In the genomic region with DNA sequence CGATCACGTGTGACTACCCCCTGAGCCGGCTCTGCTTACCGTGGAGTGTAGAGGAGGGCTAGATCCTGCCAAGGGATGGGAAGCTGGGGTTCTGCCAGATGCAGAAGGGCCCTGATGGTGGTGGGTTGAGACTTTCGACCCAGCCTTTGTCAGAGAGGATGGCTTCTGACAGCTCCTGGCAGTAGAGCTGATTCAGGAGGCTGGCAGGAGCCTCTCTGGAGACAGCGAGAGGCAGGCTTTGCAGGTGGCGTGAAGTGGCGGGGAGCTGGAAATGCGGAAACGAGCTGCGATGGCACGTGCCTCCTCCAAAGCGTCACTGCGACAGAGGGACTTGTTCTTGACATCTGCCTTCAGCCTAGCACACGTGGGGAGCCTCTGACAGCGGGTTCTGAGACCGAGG, we compare ENCODE assay signal across 19 mouse cellular contexts.
A peak's percentile ranks its signal among the peaks of the same experiment; 100 is the strongest.
DNase-seq lines count a peak whose midpoint lies in the region; ATAC-seq and TF ChIP-seq lines count a peak whose summit lies in the region.
"Had no signal": no experiment of that assay in that cellular context is flagged by ENCODE, and none has a peak within 500 bp of the region (broad histone marks: within the 10 kb centered on the region; RNA-seq: fewer than 3 reads in every experiment).

No protein-coding gene starts in this region.

- H3K4me1 ChIP-seq in forebrain, embryonic 15.5 days: peaks cover 33% of the 10 kb centered on the region
- no peaks in the 10 kb centered on the region for H3K4me1 ChIP-seq in forebrain, embryonic 11.5 days (replicated peaks; ENCODE audit: control insufficient read depth, insufficient read depth, low read length)
- H3K4me1 ChIP-seq in midbrain, postnatal 0 days (ENCODE audit: insufficient read depth, low read length): peaks cover 26% of the 10 kb centered on the region; the same call in 1 of the 2 replicates
- peaks cover 20% of the 10 kb centered on the region for H3K4me1 ChIP-seq in midbrain, embryonic 14.5 days (ENCODE audit: control insufficient read depth, insufficient read depth, low read length)
- no peaks in the 10 kb centered on the region for H3K4me1 ChIP-seq in thymus, adult 2 months (replicated peaks; ENCODE audit: control insufficient read depth, insufficient read depth, low read length)
- H3K4me1 ChIP-seq: limb, embryonic 15.5 days had no signal

- no peak overlapping the region for H3K4me3 ChIP-seq in forebrain, embryonic 15.5 days
- H3K4me3 ChIP-seq in forebrain, embryonic 11.5 days (ENCODE audit: low read depth, low read length): no peak overlapping the region
- H3K4me3 ChIP-seq in midbrain, postnatal 0 days (ENCODE audit: low read depth, low read length): no peak overlapping the region
- no peak overlapping the region for H3K4me3 ChIP-seq in midbrain, embryonic 14.5 days (replicated peaks; ENCODE audit: low read depth, low read length)
- no peak overlapping the region for H3K4me3 ChIP-seq in thymus, adult 2 months (ENCODE audit: control insufficient read depth, insufficient read depth, low read length)
- H3K4me3 ChIP-seq: embryonic facial prominence, embryonic 10.5 days; heart, embryonic 12.5 days; limb, embryonic 15.5 days had no signal

- no peak for ATAC-seq in forebrain, embryonic 15.5 days (replicated peaks)
- ATAC-seq in forebrain, embryonic 11.5 days (replicated peaks; ENCODE audit: low FRiP score): no peak
- no peak for ATAC-seq in midbrain, postnatal 0 days (ENCODE audit: low FRiP score)
- ATAC-seq in midbrain, embryonic 14.5 days (ENCODE audit: low FRiP score, low TSS enrichment): no peak

- WGBS in forebrain, embryonic 15.5 days: 68% methylated on average over 17 of the region's 17 CpGs
- 89% methylated on average over 17 of the region's 17 CpGs for WGBS in forebrain, embryonic 11.5 days
- WGBS in midbrain, postnatal 0 days: 69% methylated on average over 17 of the region's 17 CpGs
- 75% methylated on average over 17 of the region's 17 CpGs for WGBS in midbrain, embryonic 14.5 days
- WGBS in thymus, adult 2 months: 96% methylated on average over 17 of the region's 17 CpGs

- no peak overlapping the region for H3K4me2 ChIP-seq in forebrain, embryonic 15.5 days (replicated peaks)
- no peak overlapping the region for H3K4me2 ChIP-seq in forebrain, embryonic 11.5 days (ENCODE audit: low read depth, low read length, severe bottlenecking)
- no peak overlapping the region for H3K4me2 ChIP-seq in midbrain, postnatal 0 days (ENCODE audit: low read depth, low read length, poor library complexity, severe bottlenecking)
- H3K4me2 ChIP-seq in midbrain, embryonic 14.5 days (ENCODE audit: low read length): no peak overlapping the region
- H3K4me2 ChIP-seq: heart, embryonic 12.5 days; limb, embryonic 15.5 days had no signal

- TF ChIP-seq CTCF in midbrain, postnatal 0 days (IDR thresholded peaks at IDR 0.05): no peak
- no peak for TF ChIP-seq CTCF in thymus, adult 2 months (IDR thresholded peaks at IDR 0.05; ENCODE audit: borderline replicate concordance, control insufficient read depth, extremely low read depth, insufficient read depth, low read length, poor library complexity)

- intact Hi-C loops in left cerebral cortex, postnatal 36 days (cut with DNase I): loop anchor here (5.0 kb wide), 1 partner anchor 46 kb away; no protein-coding TSS in a partner anchor

- 0 out of 2 replicates have a peak overlapping the region, but pooled peaks have one; percentile 6 for H3K27ac ChIP-seq in forebrain, embryonic 15.5 days (replicated peaks)
- no peak overlapping the region for H3K27ac ChIP-seq in forebrain, embryonic 11.5 days (ENCODE audit: low read depth, low read length)
- no peak overlapping the region; the same call in 1 of the 2 replicates for H3K27ac ChIP-seq in midbrain, postnatal 0 days (ENCODE audit: low read depth, low read length)
- no peak overlapping the region for H3K27ac ChIP-seq in midbrain, embryonic 14.5 days (replicated peaks; ENCODE audit: low read depth, low read length)
- no peak overlapping the region for H3K27ac ChIP-seq in thymus, adult 2 months (ENCODE audit: control insufficient read depth, insufficient read depth, low read length)
- H3K27ac ChIP-seq: embryonic facial prominence, embryonic 10.5 days; limb, embryonic 15.5 days had no signal

- no peak for DNase-seq in forebrain, embryonic 11.5 days (ENCODE audit: low spot score)
- DNase-seq in midbrain, postnatal 0 days (ENCODE audit: low spot score): peak; percentile 53
- no peak for DNase-seq in midbrain, embryonic 14.5 days
- DNase-seq in cerebellum, adult 8-10 months: peak; percentile 48
- peak; percentile 51 to 58 for DNase-seq in left cerebral cortex, postnatal 36 days (ENCODE audit: low spot score in 2 of 2)
- no peak for DNase-seq in thymus, adult 2 months
- DNase-seq: adrenal gland, postnatal 10 days; B cell, adult 2 months; gastrocnemius, postnatal 36 days; heart, postnatal 4 days; kidney, adult 11 months; kidney, postnatal 25 days; lung, adult 18-20 months; lung, postnatal 4 days; thymus, postnatal 4 days had no signal

- H3K9me3 ChIP-seq in forebrain, embryonic 15.5 days: no peaks in the 10 kb centered on the region
- H3K9me3 ChIP-seq in forebrain, embryonic 11.5 days (ENCODE audit: control insufficient read depth, low read length): no peaks in the 10 kb centered on the region
- no peaks in the 10 kb centered on the region for H3K9me3 ChIP-seq in midbrain, postnatal 0 days (ENCODE audit: low read length)
- no peaks in the 10 kb centered on the region for H3K9me3 ChIP-seq in midbrain, embryonic 14.5 days (ENCODE audit: control insufficient read depth, low read length)
- H3K9me3 ChIP-seq: limb, embryonic 15.5 days had no signal

- no peak for TF ChIP-seq POLR2A in thymus, adult 2 months (IDR thresholded peaks at IDR 0.05; ENCODE audit: control insufficient read depth, extremely low read depth, insufficient read depth, low read length, poor library complexity)

- no peaks in the 10 kb centered on the region for H3K27me3 ChIP-seq in forebrain, embryonic 15.5 days
- H3K27me3 ChIP-seq in forebrain, embryonic 11.5 days (ENCODE audit: control insufficient read depth, insufficient read depth, low read length): no peaks in the 10 kb centered on the region
- H3K27me3 ChIP-seq in midbrain, postnatal 0 days (ENCODE audit: insufficient read depth, low read length): no peaks in the 10 kb centered on the region
- no peaks in the 10 kb centered on the region for H3K27me3 ChIP-seq in midbrain, embryonic 14.5 days (ENCODE audit: control insufficient read depth, insufficient read depth, low read length)
- no peaks in the 10 kb centered on the region for H3K27me3 ChIP-seq in thymus, adult 2 months (ENCODE audit: control insufficient read depth, insufficient read depth, low read length)
- H3K27me3 ChIP-seq: heart, embryonic 12.5 days; limb, embryonic 15.5 days had no signal

- no peak overlapping the region for H3K9ac ChIP-seq in forebrain, embryonic 15.5 days (replicated peaks)
- no peak overlapping the region for H3K9ac ChIP-seq in forebrain, embryonic 11.5 days (ENCODE audit: low read length)
- no peak overlapping the region for H3K9ac ChIP-seq in midbrain, postnatal 0 days (replicated peaks; ENCODE audit: low read length, poor library complexity, severe bottlenecking)
- no peak overlapping the region for H3K9ac ChIP-seq in midbrain, embryonic 14.5 days (replicated peaks; ENCODE audit: low read length)
- H3K9ac ChIP-seq: heart, embryonic 12.5 days; limb, embryonic 15.5 days had no signal

- no peaks in the 10 kb centered on the region for H3K36me3 ChIP-seq in forebrain, embryonic 15.5 days
- H3K36me3 ChIP-seq in forebrain, embryonic 11.5 days (ENCODE audit: control insufficient read depth, insufficient read depth, low read length): no peaks in the 10 kb centered on the region
- H3K36me3 ChIP-seq in midbrain, postnatal 0 days (ENCODE audit: insufficient read depth, low read length): no peaks in the 10 kb centered on the region
- H3K36me3 ChIP-seq in midbrain, embryonic 14.5 days (ENCODE audit: control insufficient read depth, insufficient read depth, low read length): no peaks in the 10 kb centered on the region
- no peaks in the 10 kb centered on the region for H3K36me3 ChIP-seq in thymus, adult 2 months (ENCODE audit: control insufficient read depth, insufficient read depth, low read length)
- H3K36me3 ChIP-seq: embryonic facial prominence, embryonic 10.5 days; heart, embryonic 12.5 days; limb, embryonic 15.5 days had no signal

Comparison
In these comparisons a context has a peak if more than half of its experiments do, and no peak if none do; other contexts are left out.
1. DNase-seq: peak in midbrain, postnatal 0 days (single experiment), cerebellum, adult 8-10 months (single experiment) and left cerebral cortex, postnatal 36 days (2 of 2); none in forebrain, embryonic 11.5 days (single experiment), midbrain, embryonic 14.5 days (single experiment) and thymus, adult 2 months (single experiment).